Mouse (Mus musculus) midbrain, embryonic 11.5 days (tissue): ENCODE data around the gene Mogat1. TPM values are rescaled to one million over a fixed set of nuclear protein-coding genes. Genes with fewer than 3 reads are reported as not detected.
A peak's percentile ranks its signal among the peaks of the same experiment; 100 is the strongest.
"Not testable (repeated sequence)": the region's sequence is repeated elsewhere in the genome, so short reads cannot be mapped to it uniquely, and the experiment has no call there.

Source experiments
- ATAC-seq: fragments of 200-750 bp; cut with Nextera tagmentation; 2 replicates; pipeline ENCODE4 v1.8.0; 2017; ENCODE audit warnings: moderate TSS enrichment, moderate library complexity; ENCODE audit not compliant: low FRiP score
- DNase-seq: peaks from one replicate; pipeline ENCODE4 v3.0.0; 2015; ENCODE audit warnings: low spot score; ENCODE audit errors: missing footprints
- H3K27ac ChIP-seq: fragments of 300-500 bp; sonication (generic); 2 replicates; pipeline ENCODE4 v1.5.1; 2014; ENCODE audit warnings: low read depth, low read length
- H3K27me3 ChIP-seq: fragments of 300-500 bp; sonication (generic); 2 replicates; pipeline ENCODE4 v1.6.1; 2014; ENCODE audit warnings: mild to moderate bottlenecking, low read length, moderate library complexity, mixed read lengths; ENCODE audit not compliant: control insufficient read depth, insufficient read depth
- H3K36me3 ChIP-seq: fragments of 300-500 bp; sonication (generic); 2 replicates; pipeline ENCODE4 v1.6.1; 2014; ENCODE audit warnings: mild to moderate bottlenecking, low read length, moderate library complexity, mixed read lengths; ENCODE audit not compliant: control insufficient read depth, insufficient read depth
- H3K4me1 ChIP-seq: fragments of 300-500 bp; sonication (generic); 2 replicates; pipeline ENCODE4 v1.6.1; 2014; ENCODE audit warnings: low read length; ENCODE audit not compliant: control insufficient read depth, insufficient read depth
- H3K4me2 ChIP-seq: fragments of 300-500 bp; sonication (generic); 2 replicates; pipeline ENCODE4 v1.6.1; 2014; ENCODE audit warnings: mild to moderate bottlenecking, moderate library complexity
- H3K4me3 ChIP-seq: fragments of 300-500 bp; sonication (generic); 2 replicates; pipeline ENCODE4 v1.5.1; 2014; ENCODE audit warnings: low read depth, low read length
- H3K9ac ChIP-seq: fragments of 300-500 bp; sonication (generic); 2 replicates; pipeline ENCODE4 v1.6.1; 2014; ENCODE audit warnings: low read length
- H3K9me3 ChIP-seq: fragments of 300-500 bp; sonication (generic); 2 replicates; pipeline ENCODE4 v1.6.1; 2016; ENCODE audit warnings: low read length; ENCODE audit not compliant: control insufficient read depth
- WGBS: fragments of 180-500 bp; shearing (Covaris S2); extraction: QIAGEN DNeasy Blood & Tissue Kit; methylation state at CpG from one replicate; pipeline ENCODE4 v1.1.7; 2014; 5-methylcytosine and 5-hydroxymethylcytosine counted together
- polyA plus RNA-seq: library from polyadenylated mRNA; unstranded; fragments of >200 nt; fragmentation: Nextera tagmentation; extraction: Ambion mirVana; gene quantifications from 2 replicates; pipeline ENCODE4 v1.2.1, GENCODE M21; 2014

Mogat1 gene
- not detected in 2 replicates for polyA plus RNA-seq

DNA sequence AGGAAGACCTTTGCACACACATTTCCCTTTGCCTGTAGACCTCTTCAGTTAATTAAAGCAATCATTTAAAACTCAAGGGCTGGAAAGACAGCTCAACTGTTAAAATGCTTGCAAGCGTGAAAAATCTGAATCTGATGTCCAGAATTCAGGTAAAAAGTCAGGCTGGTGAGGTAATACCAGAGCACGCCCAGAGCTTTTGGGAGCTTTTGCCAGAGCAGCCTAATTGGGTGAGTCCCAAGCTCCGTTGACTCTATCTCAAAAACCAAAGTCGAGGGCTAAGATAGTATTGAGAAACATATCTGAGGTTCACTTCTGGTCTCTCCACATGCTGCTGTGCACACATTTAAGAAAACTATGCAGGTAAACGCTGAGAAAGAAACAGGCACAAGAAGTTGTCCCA lies at the start of gene Mogat1:
Gene Mogat1 (plus strand): TSS at position 130 of the 400 bp plus-strand sequence.
- Histone ChIP-seq H3K9ac (peak within 1 kb of the TSS; percentile 59), H3K36me3 (no peaks in the 10 kb centered on the region), H3K4me1 (no peaks in the 10 kb centered on the region), H3K27me3 (no peaks in the 10 kb centered on the region), H3K4me3 (peak within 1 kb of the TSS; percentile 25), H3K27ac (no peak within 1 kb of the TSS), H3K9me3 (no peaks in the 10 kb centered on the region), H3K4me2 (peak within 1 kb of the TSS; percentile 57)
- WGBS: 67% methylated on average over 5 of the region's 5 CpGs
- no peak for ATAC-seq
- no peak for DNase-seq

DNA sequence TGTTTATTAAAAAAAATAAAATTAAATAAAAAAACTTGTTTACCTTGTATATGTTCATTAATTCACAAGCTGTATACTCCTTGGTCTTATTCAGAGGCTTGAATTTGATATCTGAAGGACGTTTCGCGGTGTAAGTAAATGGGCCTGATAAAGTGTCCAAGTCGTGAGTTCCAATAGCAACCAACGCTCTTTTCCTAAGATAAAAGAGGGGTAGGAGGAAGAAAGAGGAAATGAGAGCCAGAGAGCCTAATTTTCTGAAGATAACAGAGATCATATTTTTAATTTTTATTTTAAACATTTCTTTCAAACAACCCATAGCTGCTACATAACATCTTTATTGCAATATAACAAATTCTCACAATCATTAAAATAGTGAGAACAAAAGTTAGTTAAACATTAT lies 38.4 kb upstream of the Mogat1 start:
- H3K4me2 ChIP-seq: no peak overlapping the region
- H3K9me3 ChIP-seq: no peaks in the 10 kb centered on the region
- H3K36me3 ChIP-seq: peaks cover 5% of the 10 kb centered on the region
- 92% methylated on average over 5 of the region's 5 CpGs for WGBS
- no peak overlapping the region for H3K27ac ChIP-seq
- DNase-seq (no peak), ATAC-seq (no peak)
- H3K9ac ChIP-seq: no peak overlapping the region
- H3K27me3 ChIP-seq: no peaks in the 10 kb centered on the region
- H3K4me1 ChIP-seq: no peaks in the 10 kb centered on the region
- no peak overlapping the region for H3K4me3 ChIP-seq

DNA sequence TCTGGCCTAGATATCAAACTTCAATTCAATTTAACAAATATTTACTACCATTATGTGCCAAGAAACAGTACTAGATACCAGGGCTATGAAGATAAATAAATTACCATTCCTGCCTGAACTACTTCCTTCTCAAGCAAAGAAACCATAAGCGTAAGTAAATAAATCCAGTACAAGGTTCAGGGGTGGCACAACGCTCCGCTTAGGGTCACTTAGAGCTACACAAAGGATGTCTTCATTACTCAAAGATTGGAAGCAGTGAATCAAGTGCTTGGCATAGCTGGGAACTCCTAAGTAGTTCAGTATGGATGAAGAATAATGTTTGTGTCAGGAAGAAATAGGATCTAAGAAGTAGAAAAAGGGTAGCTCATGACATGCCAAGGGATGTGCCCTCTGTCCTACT lies 27.4 kb upstream of the Mogat1 start:
- ATAC-seq: no peak
- 98% methylated on average over 3 of the region's 3 CpGs for WGBS

DNA sequence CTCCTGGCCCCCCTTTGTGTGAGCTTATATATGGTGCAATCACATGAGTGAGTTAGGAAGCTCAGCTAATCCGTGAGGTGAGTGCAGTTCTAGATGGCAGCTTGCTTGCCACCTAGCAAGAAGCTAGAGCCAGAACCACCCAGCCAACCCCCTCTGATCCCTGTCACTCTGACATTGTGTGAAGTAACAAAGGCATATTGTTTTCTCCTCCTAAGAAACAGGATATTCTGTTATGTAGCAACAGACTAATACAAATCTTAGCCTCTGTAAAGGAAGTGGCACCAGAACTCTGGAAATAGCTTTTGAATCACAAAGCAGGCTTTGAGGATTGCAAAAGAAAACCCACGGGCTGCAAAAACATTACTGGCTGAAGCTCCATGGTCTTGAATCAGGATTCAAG lies 26.4 kb upstream of the Mogat1 start:
- peaks cover 6% of the 10 kb centered on the region; the same call in 1 of the 2 replicates for H3K4me1 ChIP-seq
- H3K36me3 ChIP-seq: no peaks in the 10 kb centered on the region
- no peak overlapping the region for H3K4me3 ChIP-seq
- H3K9ac ChIP-seq: no peak overlapping the region
- no peaks in the 10 kb centered on the region for H3K9me3 ChIP-seq
- H3K27ac ChIP-seq: no peak overlapping the region
- 54% methylated on average over 2 of the region's 2 CpGs for WGBS
- DNase-seq: no peak
- no peak overlapping the region for H3K4me2 ChIP-seq
- ATAC-seq: no peak
- H3K27me3 ChIP-seq: no peaks in the 10 kb centered on the region

More for the DNA sequence above, 27.4 kb upstream of the Mogat1 start:
- H3K9ac ChIP-seq: no peak overlapping the region
- H3K4me1 ChIP-seq: peaks cover 6% of the 10 kb centered on the region; the same call in 1 of the 2 replicates
- no peaks in the 10 kb centered on the region for H3K9me3 ChIP-seq
- H3K27me3 ChIP-seq: no peaks in the 10 kb centered on the region
- H3K27ac ChIP-seq: no peak overlapping the region
- H3K36me3 ChIP-seq: no peaks in the 10 kb centered on the region
- H3K4me3 ChIP-seq: no peak overlapping the region
- no peak for DNase-seq
- H3K4me2 ChIP-seq: no peak overlapping the region

DNA sequence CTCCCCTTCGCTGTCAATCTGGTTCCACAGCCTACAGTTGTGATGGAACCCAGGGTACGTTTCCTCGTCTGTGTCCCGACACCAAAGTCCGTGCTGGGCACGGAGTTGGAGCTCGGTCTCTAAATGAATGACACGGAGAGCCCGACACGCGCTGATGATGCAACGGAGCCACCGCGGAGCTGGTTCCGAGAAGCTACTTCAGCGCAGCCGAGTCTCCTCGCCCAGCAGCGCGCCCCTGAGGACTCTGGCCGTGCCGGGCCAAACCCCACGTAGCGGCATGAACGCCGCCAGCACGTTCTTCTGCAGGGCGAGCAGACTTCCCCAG lies 22.4 kb upstream of the Mogat1 start:
- DNase-seq (no peak), ATAC-seq (no peak; the same call in 1 of the 2 replicates)
- peaks cover 10% of the 10 kb centered on the region; the same call in 1 of the 2 replicates for H3K4me1 ChIP-seq
- H3K4me2 ChIP-seq: peak overlapping the region; percentile 82
- 0% methylated on average over 28 of the region's 28 CpGs for WGBS
- H3K9me3 ChIP-seq: no peaks in the 10 kb centered on the region
- no peak overlapping the region for H3K27ac ChIP-seq
- peak overlapping the region; percentile 81 for H3K4me3 ChIP-seq
- no peaks in the 10 kb centered on the region for H3K27me3 ChIP-seq
- H3K36me3 ChIP-seq: no peaks in the 10 kb centered on the region
- peak overlapping the region; percentile 78 for H3K9ac ChIP-seq

DNA sequence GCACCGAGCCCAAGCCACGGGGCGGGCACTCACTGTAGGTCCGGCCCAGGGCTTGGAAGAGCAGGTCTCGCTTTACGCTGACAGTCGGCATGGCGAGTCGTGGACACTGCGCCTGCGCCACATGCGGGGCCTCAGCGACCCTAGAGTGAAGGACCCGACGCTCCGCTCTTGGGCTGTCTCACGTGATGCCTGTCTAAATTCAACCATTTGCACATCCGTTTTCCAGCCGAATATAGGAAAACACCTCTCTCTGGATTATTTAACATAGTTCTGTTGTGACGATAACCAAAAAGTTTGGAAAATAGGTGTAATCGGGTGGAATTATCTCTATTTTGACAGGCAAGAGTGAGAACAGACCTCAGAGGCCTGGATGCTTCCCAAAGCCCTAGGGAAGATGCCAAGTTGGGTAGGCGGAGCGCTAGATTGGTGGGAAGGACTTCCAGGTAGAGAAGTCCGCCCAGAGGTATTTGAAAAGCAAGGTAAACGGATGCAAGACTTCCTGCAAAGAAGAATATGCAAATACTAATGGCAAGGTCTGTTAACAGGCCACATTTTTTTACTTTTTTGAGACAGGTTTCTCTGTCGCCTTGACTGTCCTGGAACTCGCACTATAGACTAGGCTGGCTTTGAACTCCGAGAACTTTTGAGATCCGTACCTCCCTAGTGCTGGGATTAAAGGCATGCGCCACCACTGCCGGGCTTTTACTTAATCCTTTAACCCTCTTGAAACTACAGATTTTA lies 21.9 kb upstream of the Mogat1 start, which contains the start of gene Farsb:
Gene Farsb (minus strand): TSS at position 146 of the 741 bp plus-strand sequence.
- Histone ChIP-seq H3K36me3 (no peaks in the 10 kb centered on the region), H3K9me3 (no peaks in the 10 kb centered on the region), H3K9ac (peak within 1 kb of the TSS; percentile 78), H3K4me2 (peak within 1 kb of the TSS; percentile 82), H3K4me1 (peaks cover 10% of the 10 kb centered on the region; the same call in 1 of the 2 replicates), H3K27me3 (no peaks in the 10 kb centered on the region), H3K27ac (no peak within 1 kb of the TSS), H3K4me3 (peak within 1 kb of the TSS; percentile 81)
- WGBS: under 1% methylated on average over 31 of the region's 31 CpGs
- DNase-seq (peak; percentile 99), ATAC-seq (peak; percentile 98)

DNA sequence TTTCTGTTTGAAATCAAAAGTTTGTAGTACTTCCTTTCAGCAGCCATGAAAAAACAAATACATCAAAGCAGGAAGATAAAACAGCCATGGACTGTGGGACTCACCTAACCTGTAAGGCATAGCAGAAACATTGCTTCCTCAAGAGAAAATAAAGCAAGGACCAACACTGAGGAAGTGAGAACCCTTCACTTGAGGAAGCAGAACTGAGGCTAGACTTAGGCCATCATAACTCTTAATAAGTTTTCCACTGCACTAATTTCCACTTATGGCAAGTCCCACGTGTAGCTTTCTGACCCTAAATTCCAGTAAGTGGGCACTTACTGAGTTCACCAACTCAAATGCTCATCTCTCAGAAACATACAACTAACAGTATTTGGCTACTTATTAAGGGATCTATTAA lies 20.6 kb upstream of the Mogat1 start:
- no peak overlapping the region for H3K4me2 ChIP-seq
- H3K4me3 ChIP-seq: no peak overlapping the region
- no peak overlapping the region for H3K9ac ChIP-seq
- peaks cover 10% of the 10 kb centered on the region; the same call in 1 of the 2 replicates for H3K4me1 ChIP-seq
- ATAC-seq (no peak), DNase-seq (no peak)
- WGBS: 76% methylated on average over 1 of the region's 1 CpGs
- no peak overlapping the region for H3K27ac ChIP-seq
- no peaks in the 10 kb centered on the region for H3K27me3 ChIP-seq
- no peaks in the 10 kb centered on the region for H3K36me3 ChIP-seq
- no peaks in the 10 kb centered on the region for H3K9me3 ChIP-seq

DNA sequence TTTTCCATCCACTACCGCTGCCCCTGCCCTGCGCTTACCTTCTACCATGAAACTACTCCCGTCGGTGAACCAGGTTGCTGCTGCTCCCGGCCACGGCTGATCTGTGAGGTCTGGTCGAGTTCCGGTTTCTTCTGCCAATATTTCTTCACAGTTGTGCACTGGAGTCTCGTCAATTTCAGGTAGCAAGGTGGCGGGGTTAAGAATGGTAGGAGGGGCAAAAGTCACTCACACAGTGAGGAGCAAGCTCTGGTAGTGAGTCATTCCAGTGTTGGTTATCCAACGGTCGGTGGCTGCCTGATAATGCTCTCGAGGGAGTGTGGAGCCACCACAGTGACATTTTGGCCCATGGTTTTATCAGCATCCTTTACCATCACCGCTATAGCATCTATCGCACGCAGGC lies 9.8 kb upstream of the Mogat1 start:
- Histone ChIP-seq H3K9ac (no peak overlapping the region), H3K4me1 (no peaks in the 10 kb centered on the region), H3K36me3 (no peaks in the 10 kb centered on the region), H3K27ac (no peak overlapping the region), H3K9me3 (no peaks in the 10 kb centered on the region), H3K4me3 (no peak overlapping the region), H3K27me3 (no peaks in the 10 kb centered on the region), H3K4me2 (no peak overlapping the region)
- 95% methylated on average over 16 of the region's 16 CpGs for WGBS
- no peak for ATAC-seq
- peak; percentile 19 for DNase-seq

DNA sequence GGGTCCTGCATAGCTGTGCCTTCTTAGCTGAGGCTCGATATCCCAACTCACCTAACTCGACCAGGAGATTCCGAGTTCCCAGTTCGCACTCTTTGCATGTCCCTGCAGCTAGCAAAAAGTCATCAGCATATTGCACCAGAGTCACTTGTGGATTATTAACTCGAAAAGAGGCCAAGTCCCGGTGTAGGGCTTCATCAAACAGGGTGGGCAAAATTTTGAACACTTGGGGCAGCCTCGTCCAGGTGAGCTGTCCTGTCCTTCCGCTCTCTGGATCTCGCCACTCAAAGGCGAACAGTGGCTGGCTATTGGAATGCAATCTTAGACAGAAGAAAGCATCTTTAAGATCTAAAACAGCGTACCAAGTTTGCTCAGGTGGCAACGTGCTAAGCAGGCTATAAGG lies 8.9 kb upstream of the Mogat1 start:
- H3K27ac ChIP-seq, DNase-seq, ATAC-seq, H3K4me3 ChIP-seq, H3K36me3 ChIP-seq, H3K4me2 ChIP-seq, H3K27me3 ChIP-seq, H3K9ac ChIP-seq, H3K4me1 ChIP-seq, H3K9me3 ChIP-seq: not testable (repeated sequence)
- WGBS: 92% methylated on average over 12 of the region's 12 CpGs
